Mouse (Mus musculus) heart, postnatal 0 days (tissue): Measurements from ENCODE around the gene Bloc1s3.
A peak's percentile ranks its signal among the peaks of the same experiment; 100 is the strongest.

Source experiments
- CTCF ChIP-seq: IDR thresholded peaks from 2 replicates; pipeline ENCODE4 v1.5.1; 2016; ENCODE audit warnings: antibody characterized with exemption, control low read depth, low read depth
- EP300 ChIP-seq: IDR thresholded peaks from 2 replicates; pipeline ENCODE4 v1.6.1; 2016; ENCODE audit warnings: antibody characterized with exemption, low read depth

GRCm38 (mm10) chr7:19461488-19461887 lies 46.7 kb downstream of the Bloc1s3 start:
- TF ChIP-seq CTCF (peak; percentile 83), EP300 (no peak)
